Mouse (Mus musculus) small intestine, adult 2 months (tissue): ENCODE data around the gene Trim72. TPM values are rescaled to one million over a fixed set of nuclear protein-coding genes. Genes with fewer than 3 reads are reported as not detected.
"Not testable (repeated sequence)": the region's sequence is repeated elsewhere in the genome, so short reads cannot be mapped to it uniquely, and the experiment has no call there.

Source experiments
- H3K27ac ChIP-seq: fragments of 200-500 bp; 2 replicates; pipeline ENCODE4 v1.5.1; 2012; ENCODE audit warnings: low read depth, low read length, control low read depth, inconsistent platforms; ENCODE audit not compliant: insufficient read depth
- H3K27me3 ChIP-seq: fragments of 200-500 bp; 2 replicates; pipeline ENCODE4 v1.6.1; 2012; ENCODE audit warnings: mild to moderate bottlenecking, moderate library complexity, low read length, inconsistent platforms; ENCODE audit not compliant: control insufficient read depth, insufficient read depth
- H3K36me3 ChIP-seq: fragments of 200-500 bp; 2 replicates; pipeline ENCODE4 v1.6.1; 2012; ENCODE audit warnings: mild to moderate bottlenecking, low read length, control low read depth, inconsistent platforms; ENCODE audit not compliant: control insufficient read depth, insufficient read depth
- H3K4me1 ChIP-seq: fragments of 200-500 bp; 2 replicates; pipeline ENCODE4 v1.6.1; 2012; ENCODE audit warnings: low read length, inconsistent platforms, mixed read lengths; ENCODE audit not compliant: control insufficient read depth, insufficient read depth, insufficient read length
- H3K4me3 ChIP-seq: fragments of 200-500 bp; 2 replicates; pipeline ENCODE4 v1.5.1; 2012; ENCODE audit warnings: low read depth, mild to moderate bottlenecking, control low read depth, inconsistent platforms, low read length, moderate library complexity
- CTCF ChIP-seq: fragments of 200-500 bp; IDR thresholded peaks from 2 replicates; pipeline ENCODE4 v1.5.1; 2012; ENCODE audit warnings: low read depth, mild to moderate bottlenecking, control low read depth, inconsistent platforms, low read length, moderate library complexity, mixed read lengths; ENCODE audit not compliant: insufficient replicate concordance, insufficient read length; ENCODE audit errors: extremely low read depth
- POLR2A ChIP-seq: fragments of 200-500 bp; IDR thresholded peaks from 2 replicates; pipeline ENCODE4 v1.6.1; 2012; ENCODE audit warnings: low read depth, mild to moderate bottlenecking, control low read depth, inconsistent platforms, low read length, moderate library complexity
- WGBS: fragments of 180-500 bp; shearing (Covaris S2); methylation state at CpG from one replicate; pipeline ENCODE4 v1.1.7; 2018; 5-methylcytosine and 5-hydroxymethylcytosine counted together
- polyA plus RNA-seq: library from polyadenylated mRNA; depleted of rRNA; stranded (reverse); fragments of >200 nt; gene quantifications from 2 replicates; pipeline ENCODE4 v1.2.3, GENCODE M21; 2012

Gene Trim72
- polyA plus RNA-seq, 1 experiment: 8.8 TPM

DNA sequence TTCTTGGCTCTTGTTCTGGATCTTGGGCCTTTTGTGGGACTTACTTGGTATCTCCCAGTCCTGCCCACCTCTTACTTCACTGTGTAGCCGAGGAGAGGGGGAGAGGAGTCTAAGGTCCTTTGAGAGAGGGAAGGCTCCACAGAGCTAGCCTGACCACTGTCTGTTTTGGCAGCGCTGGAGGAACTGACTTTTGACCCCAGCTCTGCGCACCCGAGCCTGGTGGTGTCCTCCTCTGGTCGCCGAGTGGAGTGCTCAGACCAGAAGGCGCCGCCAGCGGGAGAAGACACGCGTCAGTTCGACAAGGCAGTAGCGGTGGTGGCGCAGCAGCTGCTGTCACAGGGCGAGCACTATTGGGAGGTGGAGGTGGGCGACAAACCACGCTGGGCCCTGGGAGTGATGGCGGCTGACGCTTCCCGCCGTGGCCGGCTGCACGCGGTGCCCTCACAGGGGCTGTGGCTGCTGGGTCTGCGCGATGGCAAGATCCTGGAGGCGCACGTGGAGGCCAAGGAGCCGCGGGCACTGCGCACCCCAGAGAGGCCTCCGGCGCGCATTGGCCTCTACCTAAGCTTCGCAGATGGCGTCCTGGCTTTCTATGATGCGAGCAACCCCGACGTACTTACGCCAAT lies 6.1 kb downstream of the Trim72 start:
- Histone ChIP-seq H3K27ac (no peak overlapping the region), H3K4me3 (no peak overlapping the region), H3K4me1 (peaks cover 9% of the 10 kb centered on the region), H3K27me3 (no peaks in the 10 kb centered on the region), H3K36me3 (peaks cover 16% of the 10 kb centered on the region)
- WGBS: 75% methylated on average over 40 of the region's 40 CpGs
- TF ChIP-seq POLR2A: no peak
- TF ChIP-seq CTCF: no peak

DNA sequence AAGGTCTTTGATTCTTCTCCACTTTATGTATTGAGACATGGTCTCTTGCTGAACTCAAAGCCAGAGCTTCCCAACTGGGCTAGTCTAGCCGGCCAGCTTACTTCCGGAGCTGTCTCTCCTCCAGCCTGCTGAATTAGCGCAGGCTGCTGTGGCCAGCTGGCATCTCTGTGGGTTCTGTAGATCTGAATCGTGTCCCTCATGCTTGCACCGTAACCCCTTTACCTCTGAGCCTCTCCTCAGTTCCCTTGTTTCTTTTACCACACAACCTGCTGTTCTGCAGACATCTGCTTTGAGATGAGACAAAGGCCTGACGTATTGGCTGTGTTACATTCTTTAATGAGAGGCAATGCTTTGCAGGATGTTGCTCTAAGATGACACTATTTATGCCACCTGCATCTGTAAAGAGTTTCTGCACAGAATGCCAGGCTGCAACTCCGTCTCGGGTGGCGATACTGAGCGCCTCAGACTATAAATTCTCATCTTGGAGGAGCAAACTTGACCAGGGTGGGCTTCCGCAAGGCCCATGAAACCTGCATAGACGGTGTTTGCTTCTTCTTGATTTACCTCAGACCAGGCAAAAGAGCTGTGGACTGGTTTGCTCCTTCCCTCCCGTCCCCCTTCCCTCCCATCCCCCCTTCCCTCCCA lies 8.5 kb downstream of the Trim72 start:
- no peak overlapping the region for H3K27ac ChIP-seq
- 86% methylated on average over 13 of the region's 13 CpGs for WGBS

GRCm38 (mm10) chr7:128013116-128013515 lies 9.4 kb downstream of the Trim72 start:
- Histone ChIP-seq H3K4me3 (no peak overlapping the region), H3K27ac (no peak overlapping the region), H3K27me3 (no peaks in the 10 kb centered on the region), H3K36me3 (peaks cover 12% of the 10 kb centered on the region), H3K4me1 (peaks cover 2% of the 10 kb centered on the region; the same call in 1 of the 2 replicates)
- 93% methylated on average over 13 of the region's 13 CpGs for whole genome bisulfite sequencing
- TF ChIP-seq CTCF: no peak
- TF ChIP-seq POLR2A: no peak

More for the DNA sequence above, 8.5 kb downstream of the Trim72 start:
- no peaks in the 10 kb centered on the region for H3K27me3 ChIP-seq
- no peak overlapping the region for H3K4me3 ChIP-seq
- TF ChIP-seq CTCF: no peak
- TF ChIP-seq POLR2A: no peak
- peaks cover 16% of the 10 kb centered on the region for H3K36me3 ChIP-seq
- peaks cover 2% of the 10 kb centered on the region; the same call in 1 of the 2 replicates for H3K4me1 ChIP-seq

DNA sequence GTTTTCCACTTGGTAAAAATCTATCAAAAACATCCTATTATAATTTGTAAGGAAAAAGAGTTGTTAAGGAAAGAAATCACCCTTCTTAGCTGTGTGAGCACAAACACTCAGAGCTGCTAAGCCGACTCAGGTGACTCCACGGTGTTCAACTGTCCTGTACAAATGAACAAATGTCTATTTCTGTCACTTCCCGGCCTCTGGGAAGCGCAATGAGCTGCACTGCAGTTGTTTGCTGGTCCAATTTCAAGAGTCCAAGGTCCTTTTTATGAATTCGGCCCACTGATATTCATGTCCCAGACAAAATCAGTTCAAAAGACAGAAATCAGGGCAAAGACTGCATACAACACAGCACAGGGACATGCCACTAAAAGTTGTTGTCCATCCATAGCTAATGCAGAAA lies 12.4 kb downstream of the Trim72 start:
- H3K4me3 ChIP-seq, H3K36me3 ChIP-seq, H3K27ac ChIP-seq, H3K4me1 ChIP-seq, H3K27me3 ChIP-seq: not testable (repeated sequence)
- 32% methylated on average over 5 of the region's 5 CpGs for WGBS

GRCm38 (mm10) chr7:128016650-128017049 lies 12.9 kb downstream of the Trim72 start:
- Histone ChIP-seq H3K27me3 (no peaks in the 10 kb centered on the region), H3K27ac (no peak overlapping the region), H3K36me3 (no peaks in the 10 kb centered on the region), H3K4me1 (peaks cover 5% of the 10 kb centered on the region; the same call in 1 of the 2 replicates), H3K4me3 (no peak overlapping the region)
- no peak for TF ChIP-seq CTCF
- TF ChIP-seq POLR2A: no peak
- WGBS: 78% methylated on average over 6 of the region's 6 CpGs

DNA sequence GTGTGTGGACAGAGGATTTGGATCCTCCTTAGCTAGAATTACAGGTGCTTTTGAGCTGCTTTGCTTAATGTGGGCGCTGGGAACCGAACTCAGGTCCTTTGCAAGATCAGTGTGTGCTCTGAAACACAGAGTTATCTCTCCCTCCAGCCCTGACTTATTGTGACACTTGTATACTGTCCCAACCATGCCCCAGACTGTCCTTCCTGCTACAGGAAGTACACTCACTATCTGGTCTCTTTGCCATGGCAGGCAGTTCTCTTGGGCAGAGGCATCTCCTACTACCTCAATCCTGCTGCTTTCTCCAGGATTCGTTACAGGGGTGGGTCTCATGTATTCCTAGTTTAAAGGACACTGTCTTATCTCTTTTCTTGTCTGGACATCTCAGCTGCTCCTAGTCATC lies 14.5 kb downstream of the Trim72 start:
- H3K27ac ChIP-seq: no peak overlapping the region
- H3K4me1 ChIP-seq: peaks cover 5% of the 10 kb centered on the region; the same call in 1 of the 2 replicates
- TF ChIP-seq CTCF: no peak
- no peak for TF ChIP-seq POLR2A
- WGBS: 91% methylated on average over 3 of the region's 3 CpGs
- no peaks in the 10 kb centered on the region for H3K27me3 ChIP-seq
- no peak overlapping the region for H3K4me3 ChIP-seq
- H3K36me3 ChIP-seq: no peaks in the 10 kb centered on the region

DNA sequence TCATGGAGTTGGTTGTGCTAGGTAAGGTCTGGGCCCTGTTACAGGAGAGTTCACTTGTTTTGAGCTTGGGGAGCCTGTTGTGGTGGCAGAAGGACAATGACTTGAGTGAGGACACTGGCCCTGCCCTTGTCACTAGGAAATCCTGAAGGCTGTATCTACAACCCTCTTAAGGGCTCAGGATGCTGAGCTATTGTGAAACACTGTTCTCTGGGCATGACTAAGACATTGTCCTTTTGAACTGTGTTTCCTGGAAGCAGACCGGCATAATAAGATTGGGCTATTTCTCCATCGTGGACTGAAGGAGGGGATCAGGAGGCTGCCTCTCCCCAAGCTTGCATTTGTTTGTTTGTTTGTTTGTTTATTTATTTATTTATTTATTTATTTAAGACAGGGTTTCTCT lies 15.4 kb downstream of the Trim72 start:
- 29% methylated on average over 2 of the region's 2 CpGs for WGBS

More for the DNA sequence above, 15.4 kb downstream of the Trim72 start:
- H3K27ac ChIP-seq: no peak overlapping the region
- no peak for TF ChIP-seq POLR2A
- no peak for TF ChIP-seq CTCF
- H3K36me3 ChIP-seq: no peaks in the 10 kb centered on the region
- no peak overlapping the region for H3K4me3 ChIP-seq
- H3K4me1 ChIP-seq: peaks cover 5% of the 10 kb centered on the region; the same call in 1 of the 2 replicates
- H3K27me3 ChIP-seq: no peaks in the 10 kb centered on the region
